Mouse (Mus musculus) spleen, adult 2 months (tissue): ENCODE data around the gene Efcab12. TPM values are rescaled to one million over a fixed set of nuclear protein-coding genes. Genes with fewer than 3 reads are reported as not detected.

ENCODE experiments used
- DNase-seq, 2 experiments: peaks; one replicate each; pipeline versions ENCODE4 v3.0.0 to v3.0.0-alpha.2; 2012 to 2021; ENCODE audit warnings: low spot score in 2 of 2, low read depth in 1 of 2
- H3K27ac ChIP-seq: fragments of 200-500 bp; 2 replicates; pipeline ENCODE4 v1.5.1; 2012; ENCODE audit warnings: low read length, inconsistent platforms; ENCODE audit not compliant: insufficient read depth
- H3K27me3 ChIP-seq: fragments of 200-500 bp; 2 replicates; pipeline ENCODE4 v1.6.1; 2012; ENCODE audit warnings: mild to moderate bottlenecking, moderate library complexity, low read length, inconsistent platforms; ENCODE audit not compliant: control insufficient read depth, insufficient read depth
- H3K36me3 ChIP-seq: fragments of 200-500 bp; 2 replicates; pipeline ENCODE4 v1.6.1; 2012; ENCODE audit warnings: mild to moderate bottlenecking, low read length, inconsistent platforms; ENCODE audit not compliant: control insufficient read depth, insufficient read depth
- H3K4me1 ChIP-seq: fragments of 200-500 bp; 2 replicates; pipeline ENCODE4 v1.6.1; 2011; ENCODE audit warnings: inconsistent platforms; ENCODE audit not compliant: control insufficient read depth, insufficient read depth, insufficient read length
- H3K4me3 ChIP-seq: fragments of 200-500 bp; 2 replicates; pipeline ENCODE4 v1.5.1; 2011; ENCODE audit warnings: mild to moderate bottlenecking, inconsistent platforms; ENCODE audit not compliant: insufficient read depth, insufficient read length; ENCODE audit errors: extremely low read depth
- CTCF ChIP-seq: fragments of 200-500 bp; IDR thresholded peaks from 2 replicates; pipeline ENCODE4 v1.5.1; 2011; ENCODE audit warnings: mild to moderate bottlenecking, inconsistent platforms; ENCODE audit not compliant: insufficient read depth, insufficient read length, insufficient replicate concordance; ENCODE audit errors: extremely low read depth
- POLR2A ChIP-seq: fragments of 200-500 bp; IDR thresholded peaks from 2 replicates; pipeline ENCODE4 v1.6.1; 2011; ENCODE audit warnings: low read depth, low read length, inconsistent platforms
- WGBS: fragments of 180-500 bp; shearing (Covaris S2); methylation state at CpG from one replicate; pipeline ENCODE4 v1.1.7; 2018; 5-methylcytosine and 5-hydroxymethylcytosine counted together
- polyA plus RNA-seq: library from polyadenylated mRNA; depleted of rRNA; stranded (reverse); fragments of >200 nt; gene quantifications from 2 replicates; pipeline ENCODE4 v1.2.3, GENCODE M21; 2012

The Efcab12 gene
- polyA plus RNA-seq, 1 experiment, result 0.15 TPM

GRCm38 (mm10) chr6:115818129-115818528 lies 20.1 kb downstream of the Efcab12 start:
- TF ChIP-seq CTCF (no peak), POLR2A (no peak)
- no peaks in the 10 kb centered on the region for H3K36me3 ChIP-seq
- WGBS, result 85% methylated on average over 2 of the region's 2 CpGs
- no peaks in the 10 kb centered on the region for H3K27me3 ChIP-seq
- no peak for DNase-seq
- H3K4me3 ChIP-seq, result no peak overlapping the region
- no peaks in the 10 kb centered on the region for H3K4me1 ChIP-seq
- H3K27ac ChIP-seq, result no peak overlapping the region

- H3K27me3 ChIP-seq, result no peaks in the 10 kb centered on the region
- no peaks in the 10 kb centered on the region for H3K36me3 ChIP-seq
- DNase-seq, result no peak
- no peak overlapping the region for H3K4me3 ChIP-seq
- 82% methylated on average over 4 of the region's 4 CpGs for WGBS
- TF ChIP-seq CTCF (no peak), POLR2A (no peak)
- H3K27ac ChIP-seq, result no peak overlapping the region
- no peaks in the 10 kb centered on the region for H3K4me1 ChIP-seq
Measured at GRCm38 (mm10) chr6:115815041-115815440, 23.2 kb downstream of the Efcab12 start.

GRCm38 (mm10) chr6:115814104-115814503 lies 24.1 kb downstream of the Efcab12 start:
- DNase-seq, result peak in 1 of 2 experiments; percentile 52
- Histone ChIP-seq H3K4me1 (no peaks in the 10 kb centered on the region), H3K36me3 (no peaks in the 10 kb centered on the region), H3K27me3 (no peaks in the 10 kb centered on the region), H3K4me3 (no peak overlapping the region), H3K27ac (no peak overlapping the region)
- peak; percentile 54; the same call in 1 of the 2 replicates for TF ChIP-seq CTCF
- TF ChIP-seq POLR2A, result no peak
- WGBS, result 39% methylated on average over 4 of the region's 4 CpGs

GRCm38 (mm10) chr6:115811606-115812005 lies 26.6 kb downstream of the Efcab12 start:
- H3K27ac ChIP-seq, result no peak overlapping the region
- peaks cover 5% of the 10 kb centered on the region for H3K36me3 ChIP-seq
- H3K27me3 ChIP-seq, result no peaks in the 10 kb centered on the region
- WGBS, result 85% methylated on average over 8 of the region's 8 CpGs
- no peak overlapping the region for H3K4me3 ChIP-seq
- TF ChIP-seq POLR2A, result no peak
- TF ChIP-seq CTCF, result no peak
- DNase-seq, result no peak
- peaks cover 7% of the 10 kb centered on the region; the same call in 1 of the 2 replicates for H3K4me1 ChIP-seq

GRCm38 (mm10) chr6:115808488-115809231 lies 29.6 kb downstream of the Efcab12 start, which contains the start of gene Rpl32:
Gene Rpl32, minus strand, starts transcription at chr6:115808747.
- Histone ChIP-seq H3K27me3 (no peaks in the 10 kb centered on the region), H3K4me1 (peaks cover 8% of the 10 kb centered on the region; the same call in 1 of the 2 replicates), H3K4me3 (peak within 1 kb of the TSS; percentile 85), H3K27ac (peak within 1 kb of the TSS; percentile 81), H3K36me3 (peaks cover 19% of the 10 kb centered on the region)
- TF ChIP-seq POLR2A (peak; percentile 90), CTCF (peak; percentile 16; the same call in 1 of the 2 replicates)
- DNase-seq, result peak; percentile 82 to 90
- WGBS, result under 1% methylated on average over 47 of the region's 47 CpGs

GRCm38 (mm10) chr6:115808196-115808487 lies 30.1 kb downstream of the Efcab12 start:
- WGBS, result under 1% methylated on average over 22 of the region's 22 CpGs
- TF ChIP-seq POLR2A, result no peak
- no peak for TF ChIP-seq CTCF
- peaks cover 19% of the 10 kb centered on the region for H3K36me3 ChIP-seq
- peak overlapping the region; percentile 85 for H3K4me3 ChIP-seq
- peak overlapping the region; percentile 81 for H3K27ac ChIP-seq
- no peak for DNase-seq
- no peaks in the 10 kb centered on the region for H3K27me3 ChIP-seq
- peaks cover 8% of the 10 kb centered on the region; the same call in 1 of the 2 replicates for H3K4me1 ChIP-seq

- no peak for DNase-seq
- peaks cover 8% of the 10 kb centered on the region; the same call in 1 of the 2 replicates for H3K4me1 ChIP-seq
- 3% methylated on average over 15 of the region's 15 CpGs for WGBS
- no peaks in the 10 kb centered on the region for H3K27me3 ChIP-seq
- H3K4me3 ChIP-seq, result peak overlapping the region; percentile 85
- no peak for TF ChIP-seq POLR2A
- TF ChIP-seq CTCF, result no peak
- H3K36me3 ChIP-seq, result peaks cover 19% of the 10 kb centered on the region
- H3K27ac ChIP-seq, result peak overlapping the region; percentile 81; the same call in 1 of the 2 replicates
Measured at GRCm38 (mm10) chr6:115807464-115808195, 30.6 kb downstream of the Efcab12 start.
